Mouse (Mus musculus): ENCODE measurements at regions not wholly inside any gene's neighbourhood (a gene's known extent, or its start where the extent isn't known, plus 50 kb on each side); places are given as distances from the start of the nearest gene placed in this dataset.

- DNase-seq (ENCODE audit: low spot score in 2 of 2) = no peak
Measured at GRCm38 (mm10) chr17:85932360-85933132, 212.4 kb downstream of the Srbd1 start.

GRCm38 (mm10) chr17:85931955-85932354 lies 213.0 kb downstream of the Srbd1 start:
- DNase-seq (ENCODE audit: low spot score in 2 of 2) = no peak

- no peak for DNase-seq (ENCODE audit: low spot score in 2 of 2)
Measured at GRCm38 (mm10) chr17:85930789-85931188, 214.2 kb downstream of the Srbd1 start.

- DNase-seq (ENCODE audit: low spot score in 2 of 2) = no peak
Measured at GRCm38 (mm10) chr17:85930331-85930730, 214.6 kb downstream of the Srbd1 start.

GRCm38 (mm10) chr17:85929699-85930286 lies 215.2 kb downstream of the Srbd1 start:
- no peak for DNase-seq (ENCODE audit: low spot score in 2 of 2)

GRCm38 (mm10) chr17:85928543-85928942 lies 216.4 kb downstream of the Srbd1 start:
- no peak for DNase-seq (ENCODE audit: low spot score in 2 of 2)

GRCm38 (mm10) chr17:85927261-85927660 lies 217.7 kb downstream of the Srbd1 start:
- DNase-seq (ENCODE audit: low spot score in 2 of 2) = no peak

- no peak for DNase-seq (ENCODE audit: low spot score in 2 of 2)
Measured at GRCm38 (mm10) chr17:85926044-85926443, 218.9 kb downstream of the Srbd1 start.

GRCm38 (mm10) chr17:85921219-85921673 lies 223.7 kb downstream of the Srbd1 start:
- no peak for DNase-seq (ENCODE audit: low spot score in 2 of 2)

GRCm38 (mm10) chr17:85919868-85920267 lies 225.1 kb downstream of the Srbd1 start:
- DNase-seq (ENCODE audit: low spot score in 2 of 2) = no peak

GRCm38 (mm10) chr17:85915870-85916269 lies 227.8 kb upstream of the Six2 start:
- no peak for DNase-seq (ENCODE audit: low spot score in 2 of 2)

GRCm38 (mm10) chr17:85914062-85914461 lies 226.0 kb upstream of the Six2 start:
- no peak for DNase-seq (ENCODE audit: low spot score in 2 of 2)

GRCm38 (mm10) chr17:85908709-85909108 lies 220.6 kb upstream of the Six2 start:
- no peak for DNase-seq (ENCODE audit: low spot score in 2 of 2)

- DNase-seq (ENCODE audit: low spot score in 2 of 2) = no peak
Measured at GRCm38 (mm10) chr17:85906597-85907187, 218.6 kb upstream of the Six2 start.

GRCm38 (mm10) chr17:85902575-85902974 lies 214.5 kb upstream of the Six2 start:
- DNase-seq (ENCODE audit: low spot score in 2 of 2) = no peak

- no peak for DNase-seq (ENCODE audit: low spot score in 2 of 2)
Measured at GRCm38 (mm10) chr17:85899096-85899495, 211.0 kb upstream of the Six2 start.

GRCm38 (mm10) chr17:85895978-85896377 lies 207.9 kb upstream of the Six2 start:
- DNase-seq (ENCODE audit: low spot score in 2 of 2) = no peak

GRCm38 (mm10) chr17:85891243-85891642 lies 203.2 kb upstream of the Six2 start:
- DNase-seq (ENCODE audit: low spot score in 2 of 2) = no peak

- DNase-seq (ENCODE audit: low spot score in 2 of 2) = no peak
Measured at GRCm38 (mm10) chr17:85889746-85890532, 201.9 kb upstream of the Six2 start.

- no peak for DNase-seq (ENCODE audit: low spot score in 2 of 2)
Measured at GRCm38 (mm10) chr17:85888568-85889398, 200.7 kb upstream of the Six2 start.

GRCm38 (mm10) chr17:85886675-85887074 lies 198.6 kb upstream of the Six2 start:
- no peak for DNase-seq (ENCODE audit: low spot score in 2 of 2)

Data from frontal cortex, postnatal 25 days (tissue).